Mouse (Mus musculus): ENCODE data around the gene Gngt2.

- no peak for TF ChIP-seq CTCF (IDR thresholded peaks at IDR 0.05; ENCODE audit: insufficient read depth, low read length)
- no peak for TF ChIP-seq POLR2A (IDR thresholded peaks at IDR 0.05; ENCODE audit: borderline replicate concordance, extremely low read depth, low read depth, low read length)
Measured at GRCm38 (mm10) chr11:95860071-95860490, 23.1 kb downstream of the Gngt2 start.

Measured in lung, adult 2 months (tissue).